Mouse (Mus musculus) kidney, postnatal 0 days (tissue): ENCODE results near the gene Rint1. TPM values are rescaled to one million over a fixed set of nuclear protein-coding genes. Genes with fewer than 3 reads are reported as not detected.
A peak's percentile ranks its signal among the peaks of the same experiment; 100 is the strongest.

Experiments used
- ATAC-seq: fragments of 200-750 bp; cut with Nextera tagmentation; replicated peaks from 2 replicates; pipeline ENCODE4 v1.8.0; 2017; ENCODE audit warnings: low read depth, moderate number of reproducible peaks, moderate TSS enrichment, moderate library complexity; ENCODE audit not compliant: low FRiP score
- DNase-seq: peaks from one replicate; pipeline ENCODE4 v3.0.0-alpha.2; 2016; ENCODE audit warnings: low spot score
- H3K27ac ChIP-seq: fragments of 300-500 bp; sonication (generic); 2 replicates; pipeline ENCODE4 v1.5.1; 2014; ENCODE audit warnings: mild to moderate bottlenecking
- H3K27me3 ChIP-seq: fragments of 300-500 bp; sonication (generic); 2 replicates; pipeline ENCODE4 v1.6.1; 2014; ENCODE audit warnings: low read length, mixed read lengths; ENCODE audit not compliant: insufficient read depth
- H3K36me3 ChIP-seq: fragments of 300-500 bp; sonication (generic); 2 replicates; pipeline ENCODE4 v1.6.1; 2014; ENCODE audit warnings: low read length, mixed read lengths; ENCODE audit not compliant: insufficient read depth
- H3K4me1 ChIP-seq: fragments of 300-500 bp; sonication (generic); replicated peaks from 2 replicates; pipeline ENCODE4 v1.6.1; 2014; ENCODE audit warnings: antibody characterized with exemption, low read length, mixed read lengths; ENCODE audit not compliant: insufficient read depth
- H3K4me2 ChIP-seq: fragments of 300-500 bp; sonication (generic); 2 replicates; pipeline ENCODE4 v1.6.1; 2014; ENCODE audit warnings: mild to moderate bottlenecking, low read length, moderate library complexity, mixed read lengths
- H3K4me3 ChIP-seq: fragments of 300-500 bp; sonication (generic); replicated peaks from 2 replicates; pipeline ENCODE4 v1.5.1; 2014; ENCODE audit warnings: low read depth, low read length
- H3K9ac ChIP-seq: fragments of 300-500 bp; sonication (generic); 2 replicates; pipeline ENCODE4 v1.6.1; 2014; ENCODE audit warnings: low read depth, low read length
- H3K9me3 ChIP-seq: fragments of 300-500 bp; sonication (generic); replicated peaks from 2 replicates; pipeline ENCODE4 v1.6.1; 2016; ENCODE audit warnings: low read length, inconsistent platforms, mixed read lengths
- CTCF ChIP-seq: IDR thresholded peaks from 2 replicates; pipeline ENCODE4 v1.5.1; 2016; ENCODE audit warnings: antibody characterized with exemption, low read depth, mild to moderate bottlenecking, moderate library complexity
- WGBS: fragments of 180-500 bp; shearing (Covaris S2); extraction: QIAGEN DNeasy Blood & Tissue Kit; methylation state at CpG from one replicate; pipeline ENCODE4 v1.1.7; 2014; 5-methylcytosine and 5-hydroxymethylcytosine counted together
- polyA plus RNA-seq: library from polyadenylated mRNA; unstranded; fragments of >200 nt; fragmentation: Nextera tagmentation; extraction: Ambion mirVana; gene quantifications from 2 replicates; pipeline ENCODE4 v1.2.1, GENCODE M21; 2015

Rint1 gene
- polyA plus RNA-seq, 1 experiment from 2014 or later = 26.8 TPM

DNA sequence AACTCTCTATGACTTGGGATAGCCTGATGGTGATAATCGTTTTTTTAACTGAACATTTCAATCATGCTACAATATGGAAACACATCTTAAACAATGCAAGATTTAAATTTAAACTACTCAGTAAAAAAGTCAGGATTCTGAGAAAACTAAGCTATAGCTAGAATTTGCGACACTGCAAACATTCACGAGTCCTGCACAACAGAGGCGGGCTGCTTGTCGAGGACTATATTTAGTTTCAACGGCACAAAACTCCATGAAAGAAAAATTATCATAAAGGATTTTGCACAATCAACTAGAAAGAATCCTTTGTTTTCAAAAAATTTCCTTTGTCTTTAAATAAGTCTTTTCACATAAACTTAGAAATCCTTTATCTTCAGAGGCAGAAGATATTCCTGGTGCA is 25.0 kb upstream of the Rint1 start:
- H3K4me2 ChIP-seq = no peak overlapping the region
- no peak for TF ChIP-seq CTCF
- H3K9me3 ChIP-seq = no peaks in the 10 kb centered on the region
- ATAC-seq = no peak
- 94% methylated on average over 6 of the region's 6 CpGs for WGBS
- H3K4me1 ChIP-seq = no peaks in the 10 kb centered on the region
- no peak overlapping the region for H3K4me3 ChIP-seq
- H3K36me3 ChIP-seq = peaks cover 26% of the 10 kb centered on the region
- H3K9ac ChIP-seq = no peak overlapping the region
- no peak overlapping the region for H3K27ac ChIP-seq
- no peaks in the 10 kb centered on the region for H3K27me3 ChIP-seq
- DNase-seq = no peak

GRCm38 (mm10) chr5:23764557-23764956 is 23.0 kb upstream of the Rint1 start:
- H3K4me1 ChIP-seq = no peaks in the 10 kb centered on the region
- H3K4me2 ChIP-seq = no peak overlapping the region
- H3K27ac ChIP-seq = no peak overlapping the region
- H3K9me3 ChIP-seq = no peaks in the 10 kb centered on the region
- H3K4me3 ChIP-seq = no peak overlapping the region
- DNase-seq (no peak), ATAC-seq (no peak)
- H3K9ac ChIP-seq = no peak overlapping the region
- peaks cover 29% of the 10 kb centered on the region for H3K36me3 ChIP-seq
- TF ChIP-seq CTCF = no peak
- WGBS = 98% methylated on average over 5 of the region's 5 CpGs
- no peaks in the 10 kb centered on the region for H3K27me3 ChIP-seq

- 0 out of 2 replicates have a peak overlapping the region, but pooled peaks have one; percentile 9 for H3K9ac ChIP-seq
- no peak for TF ChIP-seq CTCF
- DNase-seq (peak; percentile 48), ATAC-seq (no peak; the same call in 1 of the 2 replicates)
- no peak overlapping the region for H3K4me2 ChIP-seq
- no peak overlapping the region for H3K4me3 ChIP-seq
- peaks cover 13% of the 10 kb centered on the region for H3K36me3 ChIP-seq
- H3K27me3 ChIP-seq = no peaks in the 10 kb centered on the region
- no peaks in the 10 kb centered on the region for H3K9me3 ChIP-seq
- WGBS = 23% methylated on average over 8 of the region's 8 CpGs
- H3K4me1 ChIP-seq = no peaks in the 10 kb centered on the region; the same call in 1 of the 2 replicates
- 0 out of 2 replicates have a peak overlapping the region, but pooled peaks have one; percentile 47 for H3K27ac ChIP-seq
Measured at GRCm38 (mm10) chr5:23771105-23771504, 16.4 kb upstream of the Rint1 start.

GRCm38 (mm10) chr5:23774186-23774585 is 13.3 kb upstream of the Rint1 start:
- no peaks in the 10 kb centered on the region; the same call in 1 of the 2 replicates for H3K4me1 ChIP-seq
- whole genome bisulfite sequencing = 84% methylated on average over 6 of the region's 6 CpGs
- DNase-seq (no peak), ATAC-seq (no peak)
- no peak overlapping the region for H3K27ac ChIP-seq
- TF ChIP-seq CTCF = no peak
- H3K9ac ChIP-seq = no peak overlapping the region
- H3K27me3 ChIP-seq = no peaks in the 10 kb centered on the region
- H3K9me3 ChIP-seq = no peaks in the 10 kb centered on the region
- no peak overlapping the region for H3K4me3 ChIP-seq
- H3K4me2 ChIP-seq = no peak overlapping the region
- H3K36me3 ChIP-seq = 0 out of 2 replicates have a peak, but pooled peaks cover 3% of the 10 kb centered on the region

DNA sequence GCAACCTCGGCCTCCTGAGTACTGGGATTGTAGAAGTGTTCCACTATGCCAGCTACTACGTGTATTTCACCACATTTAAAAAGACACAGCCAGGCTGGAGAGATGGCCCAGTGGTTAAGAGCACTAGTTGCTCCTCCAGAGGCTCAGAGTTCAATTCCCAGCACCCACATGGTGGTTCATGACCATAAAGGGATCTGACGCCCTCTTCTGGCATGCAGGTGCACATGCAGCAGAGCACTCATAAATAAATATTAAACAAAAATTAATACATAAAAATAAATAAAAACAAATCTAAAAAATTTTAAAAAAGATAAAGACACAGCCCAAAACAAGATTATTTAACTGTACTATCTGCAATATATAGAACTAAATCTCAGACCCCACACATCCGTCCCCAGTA is 7.0 kb upstream of the Rint1 start:
- TF ChIP-seq CTCF = 0 out of 2 replicates have a peak, but pooled peaks have one; percentile 5
- Histone ChIP-seq H3K9me3 (no peaks in the 10 kb centered on the region), H3K4me3 (no peak overlapping the region), H3K36me3 (0 out of 2 replicates have a peak, but pooled peaks cover 3% of the 10 kb centered on the region), H3K27ac (no peak overlapping the region), H3K9ac (no peak overlapping the region), H3K27me3 (no peaks in the 10 kb centered on the region), H3K4me1 (no peaks in the 10 kb centered on the region), H3K4me2 (no peak overlapping the region)
- DNase-seq (no peak), ATAC-seq (no peak)
- 86% methylated on average over 4 of the region's 4 CpGs for WGBS

GRCm38 (mm10) chr5:23781172-23781571 is 6.3 kb upstream of the Rint1 start:
- Histone ChIP-seq H3K9ac (no peak overlapping the region), H3K4me1 (no peaks in the 10 kb centered on the region), H3K27me3 (no peaks in the 10 kb centered on the region), H3K36me3 (0 out of 2 replicates have a peak, but pooled peaks cover 3% of the 10 kb centered on the region), H3K9me3 (no peaks in the 10 kb centered on the region), H3K27ac (no peak overlapping the region), H3K4me3 (no peak overlapping the region), H3K4me2 (no peak overlapping the region)
- TF ChIP-seq CTCF = no peak
- DNase-seq = no peak
- no peak for ATAC-seq
- WGBS = 59% methylated on average over 4 of the region's 4 CpGs
